Mouse (Mus musculus) limb, embryonic 12.5 days (tissue): ENCODE measurements around the gene Ppm1f. TPM values are rescaled to one million over a fixed set of nuclear protein-coding genes. Genes with fewer than 3 reads are reported as not detected.

ENCODE experiments used
- ATAC-seq: fragments of 200-750 bp; cut with Nextera tagmentation; 2 replicates; pipeline ENCODE4 v1.8.0; 2017; ENCODE audit warnings: low read depth, moderate TSS enrichment; ENCODE audit not compliant: insufficient number of reproducible peaks, insufficient read depth, low FRiP score, low TSS enrichment
- H3K27ac ChIP-seq: fragments of 300-500 bp; sonication (generic); 2 replicates; pipeline ENCODE4 v1.5.1; 2016; ENCODE audit warnings: mild to moderate bottlenecking, moderate library complexity
- H3K27me3 ChIP-seq: fragments of 300-500 bp; sonication (generic); 2 replicates; pipeline ENCODE4 v1.6.1; 2016; ENCODE audit warnings: mild to moderate bottlenecking, moderate library complexity
- H3K36me3 ChIP-seq: fragments of 300-500 bp; sonication (generic); 2 replicates; pipeline ENCODE4 v1.6.1; 2016; ENCODE audit warnings: mild to moderate bottlenecking, moderate library complexity
- H3K4me1 ChIP-seq: fragments of 300-500 bp; sonication (generic); replicated peaks from 2 replicates; pipeline ENCODE4 v1.6.1; 2016
- H3K4me2 ChIP-seq: fragments of 300-500 bp; sonication (generic); 2 replicates; pipeline ENCODE4 v1.6.1; 2016; ENCODE audit warnings: mild to moderate bottlenecking, moderate library complexity
- H3K4me3 ChIP-seq: fragments of 300-500 bp; sonication (generic); replicated peaks from 2 replicates; pipeline ENCODE4 v1.5.1; 2016; ENCODE audit warnings: mild to moderate bottlenecking
- H3K9ac ChIP-seq: fragments of 300-500 bp; sonication (generic); replicated peaks from 2 replicates; pipeline ENCODE4 v1.6.1; 2016; ENCODE audit warnings: mild to moderate bottlenecking, moderate library complexity
- H3K9me3 ChIP-seq: fragments of 300-500 bp; sonication (generic); 2 replicates; pipeline ENCODE4 v1.6.1; 2016; ENCODE audit warnings: mild to moderate bottlenecking, moderate library complexity
- WGBS: fragments of 180-500 bp; shearing (Covaris S2); methylation state at CpG from one replicate; pipeline ENCODE4 v1.1.7; 2016; 5-methylcytosine and 5-hydroxymethylcytosine counted together
- polyA plus RNA-seq: library from polyadenylated mRNA; unstranded; fragments of >200 nt; fragmentation: Nextera tagmentation; extraction: Ambion mirVana; gene quantifications from 2 replicates; pipeline ENCODE4 v1.2.1, GENCODE M21; 2016

Ppm1f gene
- polyA plus RNA-seq, 1 experiment from 2014 or later = 40.5 TPM

- Histone ChIP-seq H3K4me1 (no peaks in the 10 kb centered on the region), H3K27ac (no peak overlapping the region), H3K4me3 (no peak overlapping the region), H3K9me3 (no peaks in the 10 kb centered on the region), H3K4me2 (no peak overlapping the region), H3K36me3 (no peaks in the 10 kb centered on the region), H3K27me3 (no peaks in the 10 kb centered on the region), H3K9ac (no peak overlapping the region)
- WGBS = 6% methylated on average over 3 of the region's 5 CpGs
- no peak; the same call in 1 of the 2 replicates for ATAC-seq
These were observed 62.3 kb downstream of the Ppm1f start for GRCm38 (mm10) chr16:16958575-16958974.

GRCm38 (mm10) chr16:16959907-16960306 is 63.6 kb downstream of the Ppm1f start:
- H3K4me3 ChIP-seq = no peak overlapping the region
- H3K9me3 ChIP-seq = no peaks in the 10 kb centered on the region
- no peaks in the 10 kb centered on the region for H3K4me1 ChIP-seq
- H3K27ac ChIP-seq = no peak overlapping the region
- no peak for ATAC-seq
- no peak overlapping the region for H3K4me2 ChIP-seq
- H3K27me3 ChIP-seq = no peaks in the 10 kb centered on the region
- no peak overlapping the region for H3K9ac ChIP-seq
- H3K36me3 ChIP-seq = no peaks in the 10 kb centered on the region
- 85% methylated on average over 6 of the region's 6 CpGs for WGBS

GRCm38 (mm10) chr16:16965149-16965548 is 68.9 kb downstream of the Ppm1f start:
- Histone ChIP-seq H3K27ac (no peak overlapping the region), H3K27me3 (no peaks in the 10 kb centered on the region), H3K9me3 (no peaks in the 10 kb centered on the region), H3K36me3 (no peaks in the 10 kb centered on the region), H3K4me1 (no peaks in the 10 kb centered on the region), H3K4me2 (no peak overlapping the region), H3K4me3 (no peak overlapping the region), H3K9ac (no peak overlapping the region)
- ATAC-seq = no peak
- 65% methylated on average over 1 of the region's 1 CpGs for WGBS

- Histone ChIP-seq H3K36me3 (no peaks in the 10 kb centered on the region), H3K27ac (no peak overlapping the region), H3K27me3 (no peaks in the 10 kb centered on the region), H3K9me3 (no peaks in the 10 kb centered on the region), H3K4me2 (no peak overlapping the region), H3K4me3 (no peak overlapping the region), H3K9ac (no peak overlapping the region), H3K4me1 (no peaks in the 10 kb centered on the region)
- no peak for ATAC-seq
These were observed 70.0 kb downstream of the Ppm1f start for GRCm38 (mm10) chr16:16966290-16966689.

Other genes starting within 250 kb of the Ppm1f start
- gene Olfr19, start 220.1 kb upstream of the Ppm1f start, polyA plus RNA-seq = not detected in 2 replicates
- gene Spag6l, start 67.0 kb upstream of the Ppm1f start, polyA plus RNA-seq = 0.19 and 0.35 TPM in 2 replicates
- gene Igll1, start 32.5 kb upstream of the Ppm1f start, polyA plus RNA-seq = 0.25 TPM in 1 of 2 replicates, not detected in the other
- gene Top3b, start 25.7 kb upstream of the Ppm1f start, polyA plus RNA-seq = 73.0 and 81.2 TPM in 2 replicates
- gene Vpreb1, start 25.6 kb upstream of the Ppm1f start, polyA plus RNA-seq = 2.8 and 4.0 TPM in 2 replicates
- gene Mapk1, start 86.9 kb downstream of the Ppm1f start, polyA plus RNA-seq = 142 and 144 TPM in 2 replicates
- 83.2 and 85.9 TPM in 2 replicates for gene Ypel1, start 173.2 kb downstream of the Ppm1f start, polyA plus RNA-seq
- gene Ppil2, start 214.8 kb downstream of the Ppm1f start, polyA plus RNA-seq = 149 and 158 TPM in 2 replicates
- 109 and 113 TPM in 2 replicates for gene 2610318N02Rik, start 228.7 kb downstream of the Ppm1f start, polyA plus RNA-seq
- gene Sdf2l1, start 235.9 kb downstream of the Ppm1f start, polyA plus RNA-seq = 54.6 and 54.8 TPM in 2 replicates
- 5.1 and 6.2 TPM in 2 replicates for gene Ydjc, start 248.2 kb downstream of the Ppm1f start, polyA plus RNA-seq